Mouse (Mus musculus): ENCODE data around the gene Mrnip.

The Mrnip gene

DNA sequence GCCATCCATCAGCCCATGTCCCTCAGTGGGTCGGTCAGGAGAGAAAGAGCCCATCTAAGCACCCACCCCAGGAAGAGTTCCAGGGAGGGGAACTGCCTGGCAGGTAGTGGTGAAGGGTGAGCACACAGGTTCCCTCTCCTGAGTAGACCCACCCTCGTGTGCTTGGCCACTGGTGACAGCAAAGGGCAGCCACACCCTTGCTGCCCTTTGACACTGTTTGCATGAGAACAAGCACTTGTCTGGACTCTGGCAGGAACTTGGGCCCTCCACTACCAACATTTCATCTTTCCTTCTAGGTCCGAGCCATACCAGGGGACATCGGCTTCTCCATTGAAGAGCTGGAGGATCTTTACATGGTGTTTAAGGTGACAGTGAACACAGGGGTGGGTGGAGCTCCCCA is 14.9 kb upstream of the Mrnip start:
- no peak for DNase-seq (ENCODE audit: low spot score)

DNA sequence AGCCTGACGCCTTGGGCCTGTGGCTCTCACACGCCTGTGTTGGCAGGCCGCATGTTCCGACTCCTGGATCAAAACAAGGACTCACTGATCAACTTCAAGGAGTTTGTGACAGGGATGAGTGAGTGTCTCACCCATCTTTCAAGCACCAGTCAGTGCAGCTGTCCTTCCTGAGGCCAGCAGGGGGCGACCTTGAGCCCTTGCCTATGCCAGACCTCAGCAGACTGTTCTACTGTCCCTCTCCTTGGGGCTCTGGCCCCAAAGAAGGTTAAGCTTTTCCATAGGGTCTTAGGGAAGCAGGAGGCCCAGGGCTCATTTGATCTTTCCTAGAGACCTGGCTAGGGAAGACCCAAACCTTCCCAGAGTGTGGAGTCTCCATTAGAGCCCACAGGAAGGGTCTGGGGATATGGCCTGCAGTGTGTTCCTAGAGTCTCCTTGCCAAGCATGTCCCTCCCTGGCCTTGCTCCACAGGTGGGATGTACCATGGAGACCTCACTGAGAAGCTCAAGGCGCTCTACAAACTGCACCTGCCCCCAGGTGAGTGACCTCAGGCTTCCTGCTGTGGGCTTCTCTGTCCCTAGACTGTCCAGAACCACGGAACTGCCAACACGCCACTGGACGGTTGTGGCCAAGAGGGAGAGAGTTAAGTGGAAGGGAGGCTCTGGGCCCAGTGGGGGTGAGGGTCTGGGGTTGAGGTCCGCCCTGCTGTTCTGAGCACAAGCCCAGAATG is 12.5 kb upstream of the Mrnip start:
- DNase-seq (ENCODE audit: low spot score), result no peak

DNA sequence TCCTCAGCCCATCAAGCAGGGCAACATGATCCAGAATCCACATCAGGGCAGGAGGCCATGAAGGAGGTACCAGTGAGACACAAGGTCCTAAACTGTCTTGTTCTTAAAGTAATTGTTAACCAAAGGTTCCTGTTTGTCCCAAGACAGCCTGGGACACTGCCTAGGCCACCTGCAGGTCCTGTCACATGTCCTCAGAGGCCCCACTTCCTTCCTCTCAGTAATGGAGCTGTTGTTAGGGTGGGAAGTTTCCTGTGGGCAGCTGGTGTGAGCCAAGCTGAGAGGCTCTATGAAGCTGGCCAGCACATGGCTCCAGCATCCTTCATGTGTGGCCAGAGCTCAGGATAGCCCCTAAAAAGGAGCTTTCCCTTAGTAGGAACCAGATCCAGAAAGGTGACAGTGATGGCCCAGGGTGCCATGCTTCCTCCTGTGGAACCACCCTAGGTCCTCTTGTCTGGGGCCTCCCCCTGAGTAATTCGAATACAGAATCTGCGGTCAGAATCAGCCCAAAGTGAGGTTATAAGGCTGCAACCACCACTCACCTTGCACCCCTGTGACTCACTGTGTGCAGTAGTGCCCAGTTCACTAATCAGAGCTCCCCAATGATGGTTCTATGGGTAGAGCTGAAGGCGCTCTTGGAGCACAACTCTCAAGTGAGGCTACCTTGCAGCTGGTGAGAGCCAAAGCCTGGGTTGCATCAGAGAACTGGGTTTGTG is 11.8 kb upstream of the Mrnip start:
- DNase-seq (ENCODE audit: low spot score), result no peak

DNA sequence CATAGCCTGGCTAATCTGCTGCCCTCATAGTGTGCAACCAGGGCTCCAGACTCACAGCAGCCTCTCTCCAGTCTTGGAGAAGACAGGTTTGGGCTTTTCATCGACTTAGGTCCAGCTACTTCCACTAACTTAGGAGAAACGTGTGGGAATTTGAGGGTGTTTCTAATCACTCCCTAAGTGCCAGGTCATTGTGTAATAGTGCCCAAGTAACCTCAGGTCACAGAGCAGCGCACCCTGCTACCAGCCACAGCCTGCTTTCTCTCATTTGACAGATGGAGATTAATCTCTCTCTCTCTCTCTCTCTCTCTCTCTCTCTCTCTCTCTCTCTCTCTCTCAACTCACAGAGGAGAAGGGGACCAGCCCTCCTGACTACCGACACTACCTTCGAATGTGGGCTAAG is 5.9 kb upstream of the Mrnip start:
- DNase-seq (ENCODE audit: low spot score), result no peak

DNA sequence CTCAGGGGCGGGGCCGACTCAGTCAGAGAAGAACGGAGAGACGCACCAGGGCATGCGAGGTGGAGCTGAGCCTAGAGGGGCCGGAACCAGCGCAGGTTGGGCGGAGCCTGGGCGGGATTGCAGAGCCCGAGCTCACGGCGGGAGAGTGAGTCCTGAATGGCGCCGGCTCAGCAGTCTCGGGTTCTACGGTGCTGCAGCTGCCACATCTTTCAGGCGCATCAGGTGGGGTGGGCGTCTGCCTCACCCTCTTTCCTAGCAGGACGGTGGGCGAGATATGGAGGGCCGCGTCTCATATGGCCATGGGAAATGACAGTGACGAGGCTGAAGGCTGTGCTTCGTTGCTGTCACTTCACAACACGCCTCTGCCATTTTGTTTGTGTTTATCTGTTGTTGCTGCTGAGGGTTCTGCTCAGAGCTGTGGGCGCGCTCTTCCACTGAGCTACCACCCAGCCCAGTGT is 515 bp downstream of the Mrnip start:
- DNase-seq (ENCODE audit: low spot score), result peak; percentile 94

DNA sequence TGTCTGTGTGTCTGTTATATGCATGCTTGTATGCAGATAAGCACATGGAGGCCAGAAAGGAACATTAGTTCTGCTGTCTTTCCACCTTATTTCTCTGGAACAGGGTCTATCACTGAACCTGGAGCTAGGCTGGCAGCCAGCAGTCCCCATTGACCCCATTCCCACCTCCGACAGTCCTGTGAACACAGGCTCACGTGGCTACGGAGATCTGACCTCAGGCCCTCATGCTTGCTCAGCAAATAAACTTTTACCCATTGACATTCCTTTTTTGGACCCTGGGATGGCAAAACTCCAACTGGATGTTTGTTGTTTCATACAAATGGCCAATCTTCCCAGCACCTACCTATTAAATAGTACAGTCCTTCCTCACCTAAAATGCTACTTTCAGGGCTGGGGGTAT is 2.1 kb downstream of the Mrnip start:
- DNase-seq (ENCODE audit: low spot score), result no peak

DNA sequence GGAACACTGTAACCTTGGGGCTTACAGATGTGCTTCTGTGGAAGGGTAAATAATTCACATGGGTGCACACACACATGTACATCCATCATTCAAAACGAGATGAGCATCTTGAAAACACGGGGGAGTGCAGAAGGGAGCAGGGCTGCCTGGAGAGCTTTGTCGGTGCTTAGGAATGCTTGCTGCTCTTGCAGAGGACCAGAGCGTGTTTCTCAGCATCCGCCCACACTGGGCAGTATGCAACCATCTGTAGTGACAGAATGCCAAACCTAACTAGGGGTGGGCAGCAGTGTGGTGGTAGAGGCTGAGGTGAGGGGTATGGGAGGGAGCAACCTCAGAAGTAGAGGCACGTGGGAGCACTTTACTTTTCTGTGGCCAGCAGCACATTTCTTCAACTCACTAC is 2.9 kb downstream of the Mrnip start:
- no peak for DNase-seq (ENCODE audit: low spot score)

DNA sequence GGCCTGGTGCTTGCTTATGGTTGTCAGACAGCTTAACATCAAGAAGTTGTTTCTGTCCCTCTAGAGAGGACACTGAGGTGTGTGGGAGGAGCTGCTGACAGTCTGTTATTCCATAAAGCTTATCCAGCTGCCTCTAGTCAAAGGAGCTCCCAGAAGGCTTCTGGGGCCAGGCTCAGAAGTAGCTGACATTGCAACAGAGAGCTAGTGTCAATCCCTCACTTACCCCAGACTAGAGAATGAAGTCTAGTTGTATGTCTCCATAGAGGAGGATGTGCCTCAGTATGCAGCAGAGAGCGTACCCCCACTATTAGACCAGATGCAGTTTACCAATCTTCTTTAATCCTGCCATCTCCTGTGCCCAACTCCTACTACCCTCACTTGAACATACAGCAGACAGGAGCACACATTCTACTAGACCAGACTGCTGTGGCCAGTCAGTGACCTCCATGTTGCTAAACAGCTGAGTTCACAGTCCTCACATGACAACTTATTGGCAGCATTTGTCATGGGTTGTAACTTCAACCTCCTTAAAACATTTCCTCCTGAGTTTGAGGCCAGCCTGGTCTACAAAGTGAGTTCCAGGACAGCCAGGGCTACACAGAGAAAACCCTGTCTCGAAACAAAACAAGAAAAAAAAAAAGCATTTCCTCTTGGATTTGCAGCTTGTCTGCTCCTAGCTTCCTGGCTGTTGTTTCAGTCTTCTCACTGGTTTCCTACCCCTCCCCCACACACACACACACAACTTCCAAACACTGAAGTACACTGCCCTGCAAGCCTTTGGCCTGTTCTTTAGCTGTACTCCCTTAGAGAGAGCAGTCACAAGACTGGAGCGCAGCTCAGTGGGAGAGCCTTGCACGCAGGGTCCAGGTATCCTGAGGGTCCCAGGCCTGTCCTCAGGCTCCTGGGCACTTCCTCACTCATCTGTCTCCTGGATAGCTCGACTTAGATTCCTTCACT is 4.6 kb downstream of the Mrnip start:
- DNase-seq (ENCODE audit: low spot score), result no peak

DNA sequence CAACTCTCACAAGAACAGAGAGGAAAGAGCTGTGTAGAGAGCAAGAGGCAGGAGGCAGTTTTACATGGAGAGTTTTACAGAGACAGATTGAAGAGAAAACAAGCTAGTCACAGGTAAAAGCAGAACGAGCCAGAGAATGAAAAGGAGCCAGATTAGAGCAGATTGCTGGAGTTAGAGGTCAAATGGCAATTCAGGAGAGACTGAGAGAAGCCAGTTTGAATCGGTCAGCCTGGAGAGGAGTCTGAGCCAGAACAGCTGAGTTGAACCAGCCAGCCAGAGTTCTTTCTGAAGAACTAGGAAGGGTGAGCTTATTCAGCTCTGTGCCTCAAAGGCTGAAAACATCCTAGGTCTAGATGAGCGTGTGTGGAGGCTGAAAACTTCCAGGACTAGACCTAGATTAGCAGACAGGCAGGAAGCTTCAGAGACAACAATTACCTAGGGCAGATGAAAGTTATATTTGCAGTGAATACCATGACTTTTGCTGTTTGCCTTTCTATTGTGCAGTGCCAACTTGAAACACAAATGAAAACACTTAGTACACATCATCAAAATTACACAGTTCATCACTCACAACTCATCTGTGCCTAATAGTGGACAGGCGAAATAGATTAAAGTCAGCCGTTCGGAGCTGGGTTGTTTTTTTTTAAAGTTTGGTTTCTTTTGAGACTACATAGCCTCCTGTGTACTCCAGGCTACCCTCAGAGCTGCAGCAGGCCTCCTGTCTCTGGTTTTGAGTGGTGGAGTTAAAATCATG is 6.4 kb downstream of the Mrnip start:
- no peak for DNase-seq (ENCODE audit: low spot score)

DNA sequence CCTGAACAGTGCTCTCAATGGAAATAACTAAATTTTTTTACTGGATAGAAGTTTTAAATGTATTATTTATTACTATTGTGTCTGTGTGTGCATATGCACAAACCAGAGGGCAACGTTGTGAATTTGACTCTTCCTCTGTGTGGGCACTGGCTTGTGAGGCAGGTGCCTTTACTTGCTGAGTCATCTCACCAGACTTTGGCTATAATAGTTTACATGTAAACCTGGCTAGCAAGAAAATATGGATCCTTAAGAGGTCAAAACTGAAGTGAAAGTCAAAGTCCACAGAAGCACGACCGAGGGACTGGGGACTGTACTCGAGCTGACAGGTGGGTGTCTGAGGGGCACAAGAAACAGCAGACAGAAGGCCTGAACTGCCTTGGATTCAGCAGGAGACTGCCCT is 8.5 kb downstream of the Mrnip start:
- no peak for DNase-seq (ENCODE audit: low spot score)

DNA sequence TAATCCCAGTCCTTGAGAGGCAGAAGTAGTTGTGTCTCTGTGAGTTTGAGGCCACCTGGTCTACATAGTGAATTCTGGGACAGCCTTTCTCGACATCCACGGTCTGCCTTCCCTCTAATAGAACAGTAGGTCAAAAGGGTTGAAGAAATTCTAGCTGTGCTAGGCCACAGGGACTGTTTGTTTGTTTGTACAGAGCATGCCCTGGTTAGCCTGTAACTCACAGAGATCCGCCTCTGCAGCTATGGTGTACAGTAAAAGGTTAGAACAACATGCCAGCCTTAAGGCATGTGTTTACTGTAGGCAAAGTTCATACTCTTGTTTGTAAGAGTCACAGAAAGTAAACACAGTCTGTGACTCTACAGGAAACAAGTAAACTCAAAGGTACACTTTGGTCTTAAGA is 10.5 kb downstream of the Mrnip start:
- DNase-seq (ENCODE audit: low spot score), result no peak

DNA sequence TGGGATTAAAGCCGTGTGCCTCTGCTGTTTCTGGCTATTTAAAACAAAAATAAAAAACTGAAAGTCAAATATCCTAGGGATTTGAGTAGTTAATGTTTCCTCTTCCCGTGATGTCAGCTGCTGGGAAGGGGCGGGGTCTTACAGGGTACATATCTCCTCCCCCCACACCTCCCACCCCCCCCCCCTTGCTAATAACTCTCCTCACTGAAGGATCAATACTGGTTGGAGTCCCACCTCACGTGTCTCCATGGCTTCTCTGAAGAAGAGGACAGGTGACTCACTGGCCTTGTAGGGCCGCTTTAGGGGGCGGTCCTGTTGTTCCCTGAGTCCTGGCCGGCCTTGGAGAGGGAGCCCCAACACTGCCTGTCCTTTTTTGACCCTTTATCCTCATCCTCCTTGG is 14.4 kb downstream of the Mrnip start:
- DNase-seq (ENCODE audit: low spot score), result no peak

DNA sequence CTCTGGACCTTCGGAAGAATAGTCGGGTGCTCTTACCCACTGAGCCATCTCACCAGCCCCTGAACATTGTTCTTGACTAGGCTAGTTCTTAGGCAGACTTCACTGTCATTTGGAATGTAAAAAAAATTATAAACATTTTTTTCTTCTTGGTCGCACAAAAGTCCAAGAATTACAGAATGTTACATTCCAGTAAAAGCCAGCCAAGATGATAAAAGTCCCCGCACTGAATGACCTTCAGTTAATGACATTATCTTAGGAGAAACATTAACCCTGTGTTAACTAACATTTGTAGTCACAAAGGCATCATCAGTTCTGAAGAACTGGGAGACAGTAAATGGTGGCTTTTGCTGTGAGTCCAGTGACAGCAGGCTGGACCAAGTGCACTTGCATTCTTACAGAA is 16.1 kb downstream of the Mrnip start:
- DNase-seq (ENCODE audit: low spot score), result no peak

DNA sequence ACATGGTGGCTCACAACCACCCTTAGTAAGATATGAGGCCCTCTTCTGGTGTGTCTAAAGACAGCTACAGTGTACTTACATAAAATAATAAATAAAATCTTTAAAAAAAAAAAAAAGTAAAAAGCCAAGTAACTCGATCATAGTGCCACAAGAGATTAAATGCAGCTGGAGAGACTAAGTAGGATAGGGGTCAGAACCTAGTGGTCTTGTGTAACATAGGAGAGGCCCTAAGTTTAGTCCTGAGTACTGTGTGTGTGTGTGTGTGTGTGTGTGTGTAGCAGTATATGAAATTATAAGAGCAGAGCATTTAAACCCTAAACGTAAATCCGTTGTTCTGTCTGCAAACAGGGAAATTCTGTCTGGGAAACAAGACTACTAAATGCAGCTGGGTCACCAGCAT is 18.0 kb downstream of the Mrnip start:
- DNase-seq (ENCODE audit: low spot score), result no peak

DNA sequence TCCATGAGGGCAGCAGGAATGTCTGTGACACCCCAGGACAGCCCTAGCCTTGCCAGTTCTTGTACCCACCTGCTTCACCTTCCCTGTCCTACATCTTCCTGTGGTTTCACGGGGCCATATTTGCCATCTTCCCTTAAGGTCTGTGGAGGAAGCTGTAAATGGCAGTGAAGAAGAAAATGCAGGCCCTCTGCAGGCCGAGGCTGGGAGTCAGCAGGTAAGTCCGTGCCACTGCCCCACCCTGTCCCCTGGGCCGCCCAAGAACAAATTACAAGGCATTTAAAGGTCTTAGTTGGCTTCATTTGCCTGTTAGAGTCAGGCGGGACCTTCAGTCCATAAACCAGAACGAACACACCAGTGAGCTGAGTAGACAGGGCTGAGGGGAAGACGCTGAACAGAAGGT is 19.8 kb downstream of the Mrnip start:
- no peak for DNase-seq (ENCODE audit: low spot score)

DNA sequence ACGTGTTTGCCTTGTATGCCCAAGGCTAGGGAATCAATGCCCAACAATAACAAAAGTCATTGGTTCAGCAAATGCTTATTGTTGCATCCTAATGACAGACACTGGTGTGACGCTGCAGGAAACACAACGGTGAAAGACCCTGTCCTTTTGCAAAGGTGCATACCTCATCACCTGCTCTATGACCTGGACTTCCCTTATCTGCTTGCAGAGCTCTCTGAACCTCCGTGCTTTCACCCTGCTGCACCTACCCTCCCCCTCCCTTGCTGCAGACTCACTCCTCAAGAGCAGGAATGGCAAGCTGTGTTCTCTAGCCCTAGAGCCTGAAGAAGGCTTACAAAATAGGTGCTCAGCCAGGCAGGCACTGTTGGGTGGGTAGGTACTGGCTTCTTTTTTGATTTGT is 20.5 kb downstream of the Mrnip start:
- DNase-seq (ENCODE audit: low spot score), result no peak

DNA sequence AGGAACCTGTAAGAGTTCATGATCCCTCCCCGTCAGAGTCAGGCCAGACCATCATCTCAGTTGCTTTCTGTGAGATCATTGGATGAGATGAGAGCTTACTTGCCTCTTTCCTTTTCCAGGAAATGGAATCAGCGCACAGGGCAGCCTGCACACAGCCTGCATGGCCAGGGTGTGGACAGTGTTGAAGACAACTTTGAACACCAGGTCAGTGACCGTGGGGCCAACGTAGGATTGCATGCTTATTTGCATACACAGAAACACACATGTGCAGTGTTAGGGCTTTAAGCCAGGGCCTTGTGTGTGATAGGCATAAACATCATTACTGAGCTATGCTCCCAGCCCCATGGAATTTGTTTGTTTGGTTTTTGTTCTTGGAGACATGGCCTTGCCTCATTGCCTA is 23.3 kb downstream of the Mrnip start:
- no peak for DNase-seq (ENCODE audit: low spot score)

DNA sequence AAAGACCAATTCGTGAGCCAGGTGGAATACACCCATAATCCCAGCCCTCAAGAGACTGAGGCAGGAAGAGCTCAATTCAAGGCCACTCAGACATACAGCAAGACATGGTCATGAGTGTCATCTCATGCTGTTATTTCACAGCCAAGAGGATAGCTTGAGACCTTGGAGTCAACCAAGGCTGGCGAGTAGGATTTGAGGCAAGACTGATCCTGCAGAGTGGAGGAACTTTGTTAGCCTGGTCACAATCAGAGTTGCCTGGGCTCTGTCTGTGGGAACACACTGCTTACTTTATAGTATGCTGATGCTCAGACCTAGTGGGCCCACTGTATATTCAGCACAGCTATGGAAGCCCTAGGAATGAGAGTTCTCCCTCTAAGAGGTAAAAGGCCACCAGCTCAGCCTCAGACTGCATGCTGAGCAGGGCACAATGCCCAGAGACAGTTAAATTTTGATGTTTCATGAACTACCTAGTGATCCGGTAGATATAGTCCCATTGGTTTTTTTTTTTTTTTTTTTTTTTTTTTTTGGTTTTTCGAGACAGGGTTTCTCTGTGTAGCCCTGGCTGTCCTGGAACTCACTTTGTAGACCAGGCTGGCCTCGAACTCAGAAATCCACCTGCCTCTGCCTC is 24.1 kb downstream of the Mrnip start:
- no peak for DNase-seq (ENCODE audit: low spot score)

DNA sequence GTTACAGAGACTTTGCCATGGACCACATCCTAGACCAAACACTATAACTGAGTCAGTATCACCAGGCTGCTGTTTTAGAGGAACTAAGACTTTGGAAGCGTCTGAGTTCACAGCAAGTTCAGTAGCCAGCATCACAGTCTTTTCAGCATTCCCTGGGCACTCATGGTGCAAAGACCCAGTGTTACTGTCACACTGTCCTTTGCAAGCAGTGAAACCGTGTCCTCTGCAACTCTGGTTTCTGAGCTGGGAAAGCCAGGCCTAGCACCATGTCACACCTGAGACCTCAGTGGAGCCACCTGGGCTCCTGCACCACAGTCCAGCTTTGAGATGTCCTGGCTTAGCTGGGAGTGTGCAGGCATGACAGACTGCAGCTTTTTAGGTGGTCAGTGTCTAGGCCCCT is 24.7 kb downstream of the Mrnip start:
- no peak for DNase-seq (ENCODE audit: low spot score)

DNA sequence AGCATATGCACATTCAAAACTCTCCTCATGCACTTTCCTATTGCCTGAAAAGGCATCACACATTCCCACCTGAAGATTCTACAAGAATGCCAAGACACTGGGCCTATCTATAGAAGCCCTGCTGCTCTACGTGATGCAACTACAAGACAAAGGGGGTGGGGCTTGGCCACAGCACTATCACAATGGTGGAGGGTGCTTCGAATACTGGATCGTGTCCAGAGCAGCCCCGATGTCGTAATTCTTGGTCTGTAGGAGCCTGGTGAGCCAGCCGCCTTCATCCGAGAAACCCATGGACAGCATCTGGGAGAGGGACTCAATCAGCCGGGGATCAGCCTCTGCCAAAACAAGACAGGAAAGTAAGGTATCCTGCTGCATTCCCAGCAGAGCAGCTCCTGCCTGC is 26.4 kb downstream of the Mrnip start:
- no peak for DNase-seq (ENCODE audit: low spot score)

DNA sequence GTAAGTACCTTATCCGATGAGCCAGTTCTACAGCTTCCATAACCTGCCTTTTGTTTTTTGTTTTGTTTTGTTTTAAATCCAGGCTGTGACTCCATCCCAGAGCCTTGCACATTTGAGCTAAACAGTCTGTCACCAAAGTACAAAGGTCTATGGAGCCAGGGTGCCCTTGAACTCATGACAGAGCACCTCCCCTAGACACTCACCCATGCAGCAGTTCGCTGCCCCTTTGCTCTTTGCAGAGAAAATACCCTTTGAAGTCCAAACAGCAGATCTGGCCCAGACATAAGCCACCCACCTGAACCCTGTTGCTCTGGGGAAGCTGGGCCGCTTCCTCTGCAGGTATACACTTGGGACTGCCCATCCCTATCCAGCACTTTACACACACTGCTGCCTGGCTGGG is 27.3 kb downstream of the Mrnip start:
- DNase-seq (ENCODE audit: low spot score), result no peak
